Mouse (Mus musculus) intestine, embryonic 16.5 days (tissue): Measurements from ENCODE around the gene Stradb. TPM values are rescaled to one million over a fixed set of nuclear protein-coding genes. Genes with fewer than 3 reads are reported as not detected.

Source experiments
- ATAC-seq: fragments of 200-750 bp; cut with Nextera tagmentation; 2 replicates; pipeline ENCODE4 v1.8.0; 2017; ENCODE audit warnings: moderate TSS enrichment, moderate library complexity
- H3K27ac ChIP-seq: fragments of 300-500 bp; sonication (generic); 2 replicates; pipeline ENCODE4 v1.5.1; 2014; ENCODE audit warnings: mild to moderate bottlenecking, low read length
- H3K27me3 ChIP-seq: fragments of 300-500 bp; sonication (generic); replicated peaks from 2 replicates; pipeline ENCODE4 v1.6.1; 2014; ENCODE audit warnings: low read length, control low read depth, mixed read lengths; ENCODE audit not compliant: control insufficient read depth, insufficient read depth
- H3K36me3 ChIP-seq: fragments of 300-500 bp; sonication (generic); 2 replicates; pipeline ENCODE4 v1.6.1; 2014; ENCODE audit warnings: low read length, control low read depth; ENCODE audit not compliant: control insufficient read depth, insufficient read depth
- H3K4me1 ChIP-seq: fragments of 300-500 bp; sonication (generic); 2 replicates; pipeline ENCODE4 v1.6.1; 2014; ENCODE audit warnings: low read length, control low read depth, mixed read lengths; ENCODE audit not compliant: control insufficient read depth, insufficient read depth
- H3K4me2 ChIP-seq: fragments of 300-500 bp; sonication (generic); 2 replicates; pipeline ENCODE4 v1.6.1; 2014; ENCODE audit warnings: low read depth, low read length, control low read depth
- H3K4me3 ChIP-seq: fragments of 300-500 bp; sonication (generic); 2 replicates; pipeline ENCODE4 v1.5.1; 2014; ENCODE audit warnings: mild to moderate bottlenecking, low read length
- H3K9ac ChIP-seq: fragments of 300-500 bp; sonication (generic); 2 replicates; pipeline ENCODE4 v1.6.1; 2014; ENCODE audit warnings: low read depth, low read length
- H3K9me3 ChIP-seq: fragments of 300-500 bp; sonication (generic); 2 replicates; pipeline ENCODE4 v1.6.1; 2016; ENCODE audit warnings: low read length, control low read depth; ENCODE audit not compliant: control insufficient read depth
- WGBS: fragments of 180-500 bp; shearing (Covaris S2); extraction: QIAGEN DNeasy Blood & Tissue Kit; methylation state at CpG from one replicate; pipeline ENCODE4 v1.1.7; 2014; 5-methylcytosine and 5-hydroxymethylcytosine counted together
- polyA plus RNA-seq: library from polyadenylated mRNA; unstranded; fragments of >200 nt; fragmentation: Nextera tagmentation; extraction: Ambion mirVana; gene quantifications from 2 replicates; pipeline ENCODE4 v1.2.1, GENCODE M21; 2015

The Stradb gene
- polyA plus RNA-seq, 1 experiment from 2014 or later = 21.9 TPM

- 87% methylated on average over 3 of the region's 3 CpGs for WGBS
- Histone ChIP-seq H3K27me3 (no peaks in the 10 kb centered on the region), H3K4me3 (no peak overlapping the region), H3K9ac (no peak overlapping the region), H3K4me2 (no peak overlapping the region), H3K36me3 (no peaks in the 10 kb centered on the region), H3K27ac (no peak overlapping the region), H3K4me1 (no peaks in the 10 kb centered on the region), H3K9me3 (no peaks in the 10 kb centered on the region)
- no peak for ATAC-seq
These were observed 9.0 kb downstream of the Stradb start for GRCm38 (mm10) chr1:58982276-58982675.

GRCm38 (mm10) chr1:58984586-58984985 lies 11.3 kb downstream of the Stradb start:
- Histone ChIP-seq H3K27ac (no peak overlapping the region), H3K9ac (no peak overlapping the region), H3K4me3 (no peak overlapping the region), H3K27me3 (no peaks in the 10 kb centered on the region), H3K36me3 (no peaks in the 10 kb centered on the region), H3K4me2 (no peak overlapping the region), H3K9me3 (no peaks in the 10 kb centered on the region), H3K4me1 (no peaks in the 10 kb centered on the region)
- ATAC-seq = no peak
- WGBS = 85% methylated on average over 5 of the region's 5 CpGs

- Histone ChIP-seq H3K27me3 (no peaks in the 10 kb centered on the region), H3K36me3 (no peaks in the 10 kb centered on the region), H3K9me3 (no peaks in the 10 kb centered on the region), H3K27ac (no peak overlapping the region), H3K4me3 (no peak overlapping the region), H3K4me1 (no peaks in the 10 kb centered on the region), H3K4me2 (no peak overlapping the region), H3K9ac (no peak overlapping the region)
- ATAC-seq = peak; percentile 64; the same call in 1 of the 2 replicates
- 82% methylated on average over 7 of the region's 7 CpGs for WGBS
These were observed 19.8 kb downstream of the Stradb start for GRCm38 (mm10) chr1:58993144-58993543.

GRCm38 (mm10) chr1:58993723-58994122 lies 20.4 kb downstream of the Stradb start:
- H3K27me3 ChIP-seq = no peaks in the 10 kb centered on the region
- WGBS = 24% methylated on average over 1 of the region's 1 CpGs
- H3K9me3 ChIP-seq = no peaks in the 10 kb centered on the region
- no peak overlapping the region for H3K4me3 ChIP-seq
- H3K27ac ChIP-seq = no peak overlapping the region
- no peak for ATAC-seq
- no peaks in the 10 kb centered on the region for H3K36me3 ChIP-seq
- H3K4me1 ChIP-seq = no peaks in the 10 kb centered on the region
- no peak overlapping the region for H3K9ac ChIP-seq
- no peak overlapping the region for H3K4me2 ChIP-seq

GRCm38 (mm10) chr1:58995313-58995712 lies 22.0 kb downstream of the Stradb start:
- Histone ChIP-seq H3K4me2 (no peak overlapping the region), H3K27ac (no peak overlapping the region), H3K9me3 (no peaks in the 10 kb centered on the region), H3K4me3 (no peak overlapping the region), H3K4me1 (no peaks in the 10 kb centered on the region), H3K9ac (no peak overlapping the region), H3K27me3 (no peaks in the 10 kb centered on the region), H3K36me3 (no peaks in the 10 kb centered on the region)
- no peak for ATAC-seq
- 92% methylated on average over 5 of the region's 5 CpGs for WGBS

GRCm38 (mm10) chr1:59009250-59009649 lies 35.9 kb downstream of the Stradb start:
- H3K27me3 ChIP-seq = no peaks in the 10 kb centered on the region
- WGBS = 37% methylated on average over 4 of the region's 4 CpGs
- no peaks in the 10 kb centered on the region for H3K36me3 ChIP-seq
- H3K9ac ChIP-seq = no peak overlapping the region
- H3K4me1 ChIP-seq = no peaks in the 10 kb centered on the region
- no peak overlapping the region for H3K4me2 ChIP-seq
- no peak for ATAC-seq
- H3K4me3 ChIP-seq = no peak overlapping the region
- H3K27ac ChIP-seq = no peak overlapping the region
- no peaks in the 10 kb centered on the region for H3K9me3 ChIP-seq

GRCm38 (mm10) chr1:59021556-59021955 lies 48.2 kb downstream of the Stradb start:
- Histone ChIP-seq H3K27me3 (no peaks in the 10 kb centered on the region), H3K9me3 (no peaks in the 10 kb centered on the region), H3K4me1 (no peaks in the 10 kb centered on the region), H3K27ac (no peak overlapping the region), H3K4me3 (no peak overlapping the region), H3K36me3 (no peaks in the 10 kb centered on the region), H3K9ac (no peak overlapping the region), H3K4me2 (no peak overlapping the region)
- ATAC-seq = no peak
- 64% methylated on average over 3 of the region's 3 CpGs for WGBS

GRCm38 (mm10) chr1:59037723-59038122 lies 64.4 kb downstream of the Stradb start:
- no peak for ATAC-seq
- no peaks in the 10 kb centered on the region for H3K4me1 ChIP-seq
- no peaks in the 10 kb centered on the region for H3K36me3 ChIP-seq
- H3K9ac ChIP-seq = no peak overlapping the region
- no peak overlapping the region for H3K4me2 ChIP-seq
- 82% methylated on average over 5 of the region's 5 CpGs for WGBS
- no peaks in the 10 kb centered on the region for H3K27me3 ChIP-seq
- H3K27ac ChIP-seq = no peak overlapping the region
- no peaks in the 10 kb centered on the region for H3K9me3 ChIP-seq
- no peak overlapping the region for H3K4me3 ChIP-seq

Other genes with a start within 250 kb of the Stradb start
- 54.3 and 56.4 TPM in 2 replicates for gene Casp8, start 178.1 kb upstream of the Stradb start, polyA plus RNA-seq
- 9.1 and 9.7 TPM in 2 replicates for gene Trak2, start 92 bp upstream of the Stradb start, polyA plus RNA-seq
- not detected in 2 replicates for gene C2cd6, start 121.4 kb downstream of the Stradb start, polyA plus RNA-seq
- gene Tmem237, start 146.9 kb downstream of the Stradb start, polyA plus RNA-seq = 30.8 and 34.0 TPM in 2 replicates
- gene Mpp4, start 189.9 kb downstream of the Stradb start, polyA plus RNA-seq = 0.72 and 0.77 TPM in 2 replicates